Mouse (Mus musculus) layer of hippocampus, adult 8-10 months (tissue): ENCODE measurements around the gene Me3. TPM values are rescaled to one million over a fixed set of nuclear protein-coding genes. Genes with fewer than 3 reads are reported as not detected.
"Not testable (repeated sequence)": the region's sequence is repeated elsewhere in the genome, so short reads cannot be mapped to it uniquely, and the experiment has no call there.

Source experiments
- DNase-seq, 2 experiments: peaks; one replicate each; pipeline ENCODE4 v3.0.0; 2022; ENCODE audit warnings: low spot score in 2 of 2
- total RNA-seq, 4 experiments: library from RNA; stranded (reverse); gene quantifications; 2 replicates each; pipeline ENCODE4 v1.2.4; 2022

Gene Me3
- total RNA-seq, 4 experiments from 2014 or later = 72.9 to 90.9 (median 85.2) TPM

- no peak for DNase-seq
Observed at GRCm38 (mm10) chr7:89728393-89728792, 96.2 kb downstream of the Me3 start.

GRCm38 (mm10) chr7:89730514-89730913 lies 98.3 kb downstream of the Me3 start:
- DNase-seq = no peak

- DNase-seq = not testable (repeated sequence)
Observed at GRCm38 (mm10) chr7:89731115-89731514, 98.9 kb downstream of the Me3 start.

GRCm38 (mm10) chr7:89748415-89748814 lies 116.2 kb downstream of the Me3 start:
- DNase-seq = no peak

- DNase-seq = no peak
Observed at GRCm38 (mm10) chr7:89749183-89749582, 117.0 kb downstream of the Me3 start.

GRCm38 (mm10) chr7:89766678-89767508 lies 134.7 kb downstream of the Me3 start:
- no peak for DNase-seq

GRCm38 (mm10) chr7:89769106-89769896 lies 137.1 kb downstream of the Me3 start:
- no peak for DNase-seq

GRCm38 (mm10) chr7:89770021-89770420 lies 137.8 kb downstream of the Me3 start:
- DNase-seq = no peak

GRCm38 (mm10) chr7:89772906-89773305 lies 140.7 kb downstream of the Me3 start:
- no peak for DNase-seq

GRCm38 (mm10) chr7:89773352-89773921 lies 141.2 kb downstream of the Me3 start:
- no peak for DNase-seq

- no peak for DNase-seq
Observed at GRCm38 (mm10) chr7:89773926-89774325, 141.7 kb downstream of the Me3 start.

- DNase-seq = no peak
Observed at GRCm38 (mm10) chr7:89775848-89776247, 143.7 kb downstream of the Me3 start.

GRCm38 (mm10) chr7:89781391-89781790 lies 149.2 kb downstream of the Me3 start:
- no peak for DNase-seq

- no peak for DNase-seq
Observed at GRCm38 (mm10) chr7:89787735-89788134, 155.5 kb downstream of the Me3 start.

GRCm38 (mm10) chr7:89792576-89792975 lies 160.4 kb downstream of the Me3 start:
- DNase-seq = no peak

- no peak for DNase-seq
Observed at GRCm38 (mm10) chr7:89795366-89795765, 163.2 kb downstream of the Me3 start.

- no peak for DNase-seq
Observed at GRCm38 (mm10) chr7:89796351-89796801, 164.2 kb downstream of the Me3 start.

GRCm38 (mm10) chr7:89798358-89799020 lies 166.3 kb downstream of the Me3 start:
- no peak for DNase-seq

GRCm38 (mm10) chr7:89802447-89802846 lies 170.3 kb downstream of the Me3 start:
- DNase-seq = no peak

GRCm38 (mm10) chr7:89803966-89804365 lies 171.8 kb downstream of the Me3 start:
- DNase-seq = no peak

GRCm38 (mm10) chr7:89809400-89809799 lies 177.2 kb downstream of the Me3 start:
- no peak for DNase-seq
